Mouse (Mus musculus) heart, adult 9 months (tissue): ENCODE results near the gene Ak7.

ENCODE experiments used
- DNase-seq, 2 experiments: peaks; one replicate each; pipeline ENCODE4 v3.0.0; 2022; ENCODE audit warnings: low spot score in 2 of 2

Ak7 gene

DNA sequence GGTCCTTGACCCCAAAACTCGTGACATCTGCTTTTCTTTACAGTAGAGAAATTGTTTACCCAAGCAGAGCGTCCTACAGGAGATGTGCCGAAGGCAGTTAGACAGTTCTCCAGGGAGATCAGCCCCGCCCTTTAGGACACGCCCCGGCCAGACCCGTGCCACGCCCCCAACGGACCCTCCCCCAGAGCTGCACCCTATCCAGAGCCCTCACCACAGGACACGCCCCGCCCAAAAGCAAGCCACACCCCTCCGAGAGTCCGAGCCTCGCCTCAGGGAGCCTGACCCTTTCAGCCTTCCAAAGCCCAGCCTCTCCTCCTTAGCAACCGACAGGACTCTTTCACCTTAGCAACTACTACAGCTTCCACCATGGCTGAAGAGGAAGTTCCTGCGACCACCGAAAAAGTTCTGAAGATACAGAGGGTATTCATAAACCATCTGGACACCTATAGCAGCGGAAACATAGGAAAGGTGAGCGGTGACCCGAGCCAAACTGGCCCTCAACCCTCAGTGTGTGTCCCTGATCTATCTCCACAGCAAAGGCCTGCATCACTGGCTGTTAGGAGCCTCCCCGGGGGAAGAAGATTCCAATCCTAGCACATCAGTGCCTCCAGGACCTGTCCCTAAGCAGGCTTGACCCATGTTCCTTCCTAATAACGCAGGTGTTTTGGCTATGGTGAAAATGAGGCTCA, at the start of gene Ak7:
Ak7 (plus strand) TSS at position 178 of the 689 bp plus-strand sequence.
- DNase-seq, result peak; percentile 15 to 31

DNA sequence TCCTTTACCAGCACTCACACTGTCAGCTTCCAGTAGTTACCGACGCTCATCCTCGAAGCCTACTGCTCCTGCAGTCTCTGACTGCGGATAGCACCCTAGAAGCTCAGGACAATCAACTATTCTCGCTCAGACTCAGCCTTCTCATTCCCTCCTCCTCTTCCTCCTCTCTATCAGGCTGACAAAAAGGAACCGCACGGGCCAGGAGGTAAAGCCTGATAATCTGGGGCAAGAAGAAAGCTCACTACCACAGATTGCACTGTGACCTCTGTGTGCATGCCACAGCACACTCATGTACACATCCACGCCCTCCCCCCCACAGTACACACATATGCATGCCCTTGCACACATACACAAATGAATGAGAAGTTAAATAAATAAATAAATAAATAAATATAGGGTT, 29.5 kb upstream of the Ak7 start:
- no peak for DNase-seq

DNA sequence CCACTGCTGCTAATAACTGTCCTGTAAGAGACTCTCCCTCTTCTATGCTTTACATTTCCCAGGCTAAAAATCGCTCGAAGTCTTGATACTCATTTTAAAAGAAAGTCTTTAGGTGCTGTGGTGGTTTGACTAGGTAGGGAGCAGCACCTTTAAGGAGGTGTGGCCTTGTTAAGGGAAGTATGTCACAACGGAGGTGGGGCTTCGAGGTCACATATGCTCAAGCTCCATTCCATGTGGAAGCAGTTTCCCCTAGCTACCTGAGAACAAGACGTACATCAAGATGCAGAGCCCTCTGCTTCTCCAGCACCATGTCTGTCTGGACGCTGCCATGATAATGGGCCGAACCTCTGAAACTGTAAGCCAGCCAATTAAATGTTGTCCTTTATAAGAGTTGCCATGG, 27.6 kb upstream of the Ak7 start:
- DNase-seq, result no peak

DNA sequence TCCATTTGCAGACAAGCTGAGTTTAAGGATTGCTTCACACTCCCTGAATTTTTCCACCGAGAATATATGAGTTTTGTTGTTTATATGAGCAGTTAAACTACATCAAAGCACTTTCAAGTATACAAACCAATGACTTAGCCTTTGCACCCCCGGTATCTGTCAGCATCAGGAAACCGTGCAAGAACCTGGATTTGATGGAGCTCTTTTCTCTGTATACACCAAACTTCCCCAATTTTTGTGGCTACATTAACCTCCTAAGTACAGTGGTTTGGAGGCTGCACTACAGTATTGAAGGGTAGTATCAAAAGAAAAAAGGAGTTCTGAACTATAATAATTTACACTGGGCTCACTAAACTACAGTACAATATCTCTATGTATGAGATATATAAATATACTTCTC, 27.0 kb upstream of the Ak7 start:
- DNase-seq, result no peak

DNA sequence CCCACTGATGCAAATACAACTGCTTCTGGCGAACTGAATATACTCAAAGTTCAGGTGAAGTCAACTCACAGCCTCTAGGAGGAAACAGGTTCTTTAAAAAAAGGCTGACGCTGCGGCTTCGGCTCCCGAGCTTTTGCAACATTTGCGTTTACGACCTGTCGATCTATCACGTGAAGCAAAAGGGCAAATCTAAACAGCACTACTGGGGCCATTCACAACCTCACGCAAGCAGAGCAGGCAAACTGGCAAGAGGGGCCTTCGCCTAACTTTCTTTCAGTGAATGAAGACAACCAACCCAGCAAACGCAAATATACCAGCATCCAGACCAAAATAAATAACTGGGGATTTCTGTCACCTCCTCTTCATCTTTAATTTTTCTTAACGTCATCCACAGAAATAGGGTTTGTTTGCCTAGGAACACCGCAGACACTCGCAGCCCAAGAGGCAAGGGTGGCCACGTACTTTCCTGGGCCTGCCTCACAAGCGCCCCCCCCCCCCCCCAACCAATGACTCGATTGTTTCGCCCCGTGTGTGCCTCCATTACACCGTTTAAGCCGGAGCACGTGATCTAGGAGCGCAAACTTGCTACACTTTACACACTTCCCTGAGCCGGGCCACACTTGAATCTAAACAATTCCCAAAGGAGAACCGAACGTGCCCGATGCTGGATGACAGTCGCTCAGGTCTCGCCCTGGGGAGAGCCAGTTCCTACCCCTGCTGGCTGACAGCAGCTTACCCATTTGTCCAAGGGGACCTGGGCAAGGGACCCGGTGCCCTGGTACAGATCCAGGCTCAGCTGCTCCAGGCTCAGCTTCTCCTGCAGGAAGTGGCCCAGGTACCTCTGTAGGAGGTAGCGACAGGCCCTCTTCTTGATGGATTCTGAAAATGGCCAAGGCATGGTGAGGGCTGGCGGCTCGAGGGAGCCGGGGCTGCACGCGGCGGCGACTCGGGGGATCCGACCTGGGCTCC, 21.6 kb upstream of the Ak7 start, which contains the start of gene Gskip:
Gskip (plus strand) TSS at position 897 of the 969 bp plus-strand sequence.
- DNase-seq, result peak; percentile 30 to 37

GRCm38 (mm10) chr12:105685001-105685691, 20.6 kb upstream of the Ak7 start, which contains the start of gene Atg2b:
Atg2b (minus strand) TSS chr12:105685211.
- peak; percentile 95 for DNase-seq

GRCm38 (mm10) chr12:105686791-105687190, 19.0 kb upstream of the Ak7 start:
- no peak for DNase-seq

- no peak for DNase-seq
Measured at GRCm38 (mm10) chr12:105687416-105687815, 18.4 kb upstream of the Ak7 start.

- no peak for DNase-seq
Measured at GRCm38 (mm10) chr12:105688546-105688945, 17.2 kb upstream of the Ak7 start.

- no peak for DNase-seq
Measured at GRCm38 (mm10) chr12:105689435-105689834, 16.3 kb upstream of the Ak7 start.

- no peak for DNase-seq
Measured at GRCm38 (mm10) chr12:105694021-105694420, 11.8 kb upstream of the Ak7 start.

DNA sequence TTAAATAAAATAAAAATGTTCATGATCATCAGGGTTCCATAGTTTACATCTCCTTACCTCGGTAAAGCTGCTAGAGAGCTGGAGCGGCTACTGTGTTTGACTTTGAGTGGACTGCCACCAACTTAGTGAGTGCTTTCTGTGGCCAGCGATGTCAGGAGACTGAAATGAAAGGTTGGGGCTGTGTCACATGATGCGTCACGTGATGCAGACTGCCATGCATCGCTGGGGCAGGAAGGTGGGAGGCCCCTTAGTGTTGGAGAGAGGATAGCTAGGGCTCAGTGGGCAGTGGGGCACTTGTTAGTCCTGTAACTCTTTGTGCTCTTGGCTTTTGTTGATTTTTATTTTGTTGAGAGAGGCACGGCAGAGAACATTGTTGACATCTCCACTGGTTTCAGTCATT, 9.9 kb upstream of the Ak7 start:
- no peak for DNase-seq

DNA sequence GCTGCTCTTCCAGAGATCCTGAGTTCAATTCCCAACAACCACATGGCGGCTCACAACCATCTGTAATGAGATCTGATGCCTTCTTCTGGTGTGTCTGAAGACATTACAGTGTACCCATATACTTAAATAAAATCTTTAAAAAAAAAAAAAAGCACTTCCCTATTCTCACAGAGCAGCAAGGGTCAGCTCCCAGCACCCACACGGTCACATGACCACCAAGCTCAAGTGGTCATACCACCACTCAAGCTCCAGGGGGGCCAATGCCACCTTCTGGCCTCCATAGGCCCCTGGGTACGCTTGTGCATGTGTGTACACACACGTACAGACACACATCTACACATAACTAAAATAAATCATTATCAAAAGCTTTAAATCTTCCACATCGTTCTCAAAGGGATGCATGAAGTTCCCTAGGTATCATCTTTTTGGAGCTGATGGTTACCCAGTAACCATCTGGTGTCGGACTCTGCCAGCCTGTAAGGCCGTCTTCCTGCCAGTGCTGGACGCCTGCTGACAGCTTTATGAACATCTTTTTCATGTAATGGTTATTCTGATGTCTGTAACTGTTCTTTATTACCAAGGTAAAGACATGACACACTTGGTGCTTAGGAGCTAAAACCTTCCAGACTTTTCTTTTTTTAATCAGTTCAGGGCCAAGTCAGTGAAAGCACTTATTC, 8.5 kb upstream of the Ak7 start:
- no peak for DNase-seq

DNA sequence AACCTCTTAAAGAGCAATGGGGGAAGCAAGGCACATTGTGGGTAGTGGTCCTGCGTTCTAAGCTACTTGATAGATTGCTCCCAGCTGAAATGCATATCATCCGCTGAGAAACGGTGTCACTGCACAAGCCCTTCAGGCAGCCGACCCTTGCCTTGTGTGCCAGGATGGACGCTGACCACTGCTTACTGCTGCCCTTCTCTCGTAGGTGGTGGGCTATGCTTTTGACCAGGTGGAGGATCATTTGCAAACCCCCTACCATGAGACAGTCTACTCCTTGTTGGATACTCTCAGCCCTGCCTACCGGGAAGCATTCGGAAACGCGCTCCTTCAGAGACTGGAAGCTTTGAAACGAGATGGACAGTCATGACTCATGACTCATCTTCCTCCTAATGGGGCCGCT, 5.3 kb upstream of the Ak7 start:
- DNase-seq, result no peak

- DNase-seq, result no peak
Measured at GRCm38 (mm10) chr12:105718616-105719015, 12.8 kb downstream of the Ak7 start.

- no peak for DNase-seq
Measured at GRCm38 (mm10) chr12:105720196-105720595, 14.4 kb downstream of the Ak7 start.

GRCm38 (mm10) chr12:105721452-105722132, 15.8 kb downstream of the Ak7 start:
- DNase-seq, result no peak

GRCm38 (mm10) chr12:105722657-105723056, 16.9 kb downstream of the Ak7 start:
- DNase-seq, result no peak

DNA sequence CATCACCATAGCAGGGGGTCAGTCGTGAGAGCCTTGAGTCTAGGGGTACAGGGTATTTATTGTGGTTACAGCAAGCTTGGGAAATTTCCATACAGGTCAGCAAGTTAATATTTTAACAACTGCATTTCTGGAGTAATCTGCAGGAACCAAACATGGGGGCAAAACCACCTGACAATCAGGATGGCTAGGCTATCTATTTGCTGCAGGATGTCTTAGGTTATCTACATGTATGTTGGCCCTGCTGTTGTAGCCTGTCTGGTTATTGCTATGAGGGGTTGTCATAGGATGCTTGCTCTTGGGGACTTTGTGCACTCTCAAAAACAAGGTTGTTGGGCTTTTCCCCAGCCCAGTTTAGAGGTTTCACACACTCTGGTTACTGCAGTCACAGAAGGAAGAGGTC, 18.8 kb downstream of the Ak7 start:
- no peak for DNase-seq

GRCm38 (mm10) chr12:105725736-105726135, 20.0 kb downstream of the Ak7 start:
- DNase-seq, result no peak

DNA sequence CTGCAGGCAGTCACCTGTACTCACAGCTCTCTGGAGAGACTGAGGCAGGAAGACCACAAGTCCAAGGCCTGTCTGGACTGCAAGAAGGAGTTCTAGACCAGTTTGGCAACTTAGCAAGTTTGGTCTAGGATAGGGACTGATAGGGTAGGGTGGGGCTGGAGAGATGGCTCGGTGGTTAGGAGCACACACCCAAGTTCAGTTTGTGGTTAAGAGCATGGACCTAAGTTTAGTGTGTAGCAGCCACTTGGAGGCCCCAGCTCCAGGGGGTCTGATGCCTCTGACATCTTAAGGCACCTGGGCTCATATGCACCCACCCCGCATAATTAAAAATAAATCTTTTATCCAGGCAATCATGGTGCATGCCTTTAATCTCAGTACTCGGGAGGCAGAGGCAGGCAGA, 21.5 kb downstream of the Ak7 start:
- no peak for DNase-seq
